Mouse (Mus musculus) myocyte (in vitro differentiated cells): ENCODE results near the gene Trim62.

Source experiments
- REST ChIP-seq: IDR thresholded peaks from one replicate; pipeline ENCODE4 v1.6.1; 2011; ENCODE audit warnings: mild to moderate bottlenecking, control low read depth, moderate library complexity; ENCODE audit not compliant: insufficient read depth, insufficient read length
- TCF12 ChIP-seq: IDR thresholded peaks from one replicate; pipeline ENCODE4 v1.6.1; 2011; ENCODE audit warnings: mild to moderate bottlenecking, control low read depth; ENCODE audit not compliant: poor library complexity, insufficient read depth, severe bottlenecking
- USF1 ChIP-seq: IDR thresholded peaks from one replicate; pipeline ENCODE4 v1.6.1; 2011; ENCODE audit warnings: low read depth, mild to moderate bottlenecking, control low read depth, moderate library complexity

DNA sequence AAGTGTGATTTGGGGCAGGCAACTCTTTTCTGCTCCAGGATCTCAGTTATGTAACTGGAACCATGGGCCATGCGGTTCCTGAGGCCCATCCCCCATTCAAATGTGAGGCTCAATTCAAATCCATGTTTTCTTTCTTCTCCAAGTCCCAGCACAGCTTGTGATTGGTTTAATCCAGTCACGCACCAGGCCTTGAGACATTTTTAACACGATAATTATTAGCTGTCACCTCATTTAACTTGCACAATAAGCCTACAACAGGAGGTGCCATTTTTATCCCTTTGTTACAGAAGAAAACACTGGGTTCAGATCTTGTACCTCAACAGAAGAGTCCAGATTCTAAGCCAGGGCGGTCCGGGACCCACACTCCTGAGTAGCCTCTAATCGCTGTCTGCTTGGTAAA, 34.4 kb downstream of the Trim62 start:
- TF ChIP-seq REST (no peak), TCF12 (no peak), USF1 (no peak)
